Mouse (Mus musculus) cortical plate, adult 2 months (tissue): Measurements from ENCODE around the gene Naif1. TPM values are rescaled to one million over a fixed set of nuclear protein-coding genes. Genes with fewer than 3 reads are reported as not detected.

Experiments
- H3K27ac ChIP-seq: fragments of 200-500 bp; 2 replicates; pipeline ENCODE4 v1.5.1; 2012; ENCODE audit warnings: low read length, control low read depth, inconsistent platforms; ENCODE audit not compliant: insufficient read depth
- H3K4me1 ChIP-seq: fragments of 200-500 bp; 2 replicates; pipeline ENCODE4 v1.6.1; 2011; ENCODE audit warnings: low read length; ENCODE audit not compliant: control insufficient read depth, insufficient read depth
- H3K4me3 ChIP-seq: fragments of 200-500 bp; 2 replicates; pipeline ENCODE4 v1.5.1; 2011; ENCODE audit warnings: mild to moderate bottlenecking, low read length, control low read depth; ENCODE audit not compliant: insufficient read depth
- CTCF ChIP-seq: fragments of 200-500 bp; IDR thresholded peaks from 2 replicates; pipeline ENCODE4 v1.5.1; 2011; ENCODE audit warnings: mild to moderate bottlenecking, control low read depth, low read length; ENCODE audit not compliant: insufficient read depth; ENCODE audit errors: extremely low read depth
- POLR2A ChIP-seq: fragments of 200-500 bp; IDR thresholded peaks from 2 replicates; pipeline ENCODE4 v1.6.1; 2011; ENCODE audit warnings: mild to moderate bottlenecking, low read length, control low read depth; ENCODE audit not compliant: insufficient read depth; ENCODE audit errors: extremely low read depth
- polyA plus RNA-seq: library from polyadenylated mRNA; depleted of rRNA; stranded (reverse); fragments of >200 nt; gene quantifications from 2 replicates; pipeline ENCODE4 v1.2.3, GENCODE M21; 2012; rRNA removed

The Naif1 gene
- polyA plus RNA-seq, 1 experiment = 3.4 TPM

DNA sequence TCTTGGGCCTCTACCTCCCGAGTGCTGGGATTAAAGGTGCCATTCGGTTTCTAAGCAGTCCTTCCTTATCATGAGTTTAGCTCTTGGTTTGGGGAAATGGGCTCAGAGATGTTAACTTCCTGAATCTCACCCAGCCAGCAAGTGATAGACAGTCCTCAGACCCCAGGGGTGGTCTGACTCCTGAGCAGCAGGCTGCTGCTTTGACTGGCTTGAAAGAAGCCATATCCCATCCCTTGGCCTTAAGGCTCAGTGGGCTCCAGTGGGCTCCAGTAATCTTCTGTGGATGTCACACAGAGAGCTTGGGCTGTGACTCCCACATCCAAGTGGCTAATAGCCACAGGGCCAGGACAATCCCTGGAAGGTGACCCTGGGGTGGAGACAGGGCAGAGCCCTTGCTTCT lies 44.3 kb downstream of the Naif1 start:
- Histone ChIP-seq H3K27ac (no peak overlapping the region), H3K4me1 (no peaks in the 10 kb centered on the region), H3K4me3 (no peak overlapping the region)
- TF ChIP-seq POLR2A (no peak), CTCF (no peak)

DNA sequence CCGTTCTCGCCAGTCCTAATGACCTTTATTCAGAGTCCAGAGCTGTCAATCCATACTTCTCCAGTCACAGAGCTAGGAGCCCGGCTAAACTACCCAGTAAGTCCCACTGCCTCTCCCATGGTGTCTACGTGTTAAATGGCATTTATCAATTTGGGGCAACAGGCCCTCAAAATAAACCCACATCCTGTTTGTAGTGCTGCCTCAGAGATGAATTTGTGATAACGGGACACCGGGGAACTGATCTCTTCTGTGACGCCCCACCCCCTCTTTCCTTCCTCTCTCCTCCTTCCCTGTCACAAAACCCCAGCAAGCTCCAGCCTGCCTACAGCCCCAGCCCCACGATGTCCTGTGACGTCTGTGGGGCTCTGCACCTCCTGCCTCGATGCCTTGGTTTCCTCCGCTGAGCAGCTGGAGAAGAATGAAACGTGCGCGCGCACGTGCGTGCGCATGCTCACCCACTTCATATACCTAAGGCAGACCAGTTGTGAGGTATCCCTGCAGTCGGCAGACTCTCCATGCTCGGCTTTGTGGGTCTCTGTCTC lies 45.0 kb downstream of the Naif1 start:
- no peak overlapping the region for H3K27ac ChIP-seq
- H3K4me3 ChIP-seq = no peak overlapping the region
- TF ChIP-seq CTCF (no peak), POLR2A (no peak)
- no peaks in the 10 kb centered on the region for H3K4me1 ChIP-seq

DNA sequence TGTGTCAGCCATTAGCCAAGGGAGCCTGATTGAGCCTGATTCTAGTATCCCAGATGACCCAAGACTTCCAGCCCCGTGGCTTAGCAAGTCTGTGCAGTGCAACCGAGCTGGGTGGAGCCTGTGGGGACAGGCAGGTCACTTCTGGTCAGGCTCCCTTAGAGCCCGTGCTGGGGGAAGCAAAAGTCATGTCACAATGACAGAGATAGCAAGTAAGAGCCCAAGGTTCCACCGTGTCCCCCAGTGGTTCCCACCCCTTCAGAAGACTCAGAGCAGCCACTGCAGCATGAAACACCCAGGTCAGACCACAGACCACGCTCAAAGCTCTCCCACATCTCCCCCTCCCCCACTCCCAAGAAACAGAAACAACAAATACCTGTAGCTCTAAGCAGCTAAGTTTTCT lies 45.9 kb downstream of the Naif1 start:
- H3K4me3 ChIP-seq = no peak overlapping the region
- TF ChIP-seq POLR2A (no peak), CTCF (no peak)
- H3K4me1 ChIP-seq = no peaks in the 10 kb centered on the region
- H3K27ac ChIP-seq = no peak overlapping the region

DNA sequence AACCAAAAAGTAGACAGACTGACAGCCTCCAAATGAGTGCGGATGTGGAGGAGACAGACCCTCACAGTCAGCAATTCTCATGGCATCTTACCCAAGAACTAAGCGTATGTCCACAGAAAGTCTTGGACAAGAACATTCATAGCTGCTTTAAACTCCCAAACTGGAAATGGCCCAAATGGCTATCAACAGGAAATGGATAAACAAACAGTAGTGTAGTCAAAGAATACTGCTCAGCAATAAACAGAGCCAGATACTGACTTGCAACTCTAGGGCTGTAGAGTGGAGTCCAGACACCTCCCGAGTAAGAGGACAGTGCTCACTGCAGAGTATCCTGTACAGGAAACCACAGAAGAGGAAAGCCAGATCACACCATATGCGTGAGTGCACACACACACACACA lies 49.1 kb downstream of the Naif1 start:
- Histone ChIP-seq H3K4me1 (no peaks in the 10 kb centered on the region), H3K4me3 (no peak overlapping the region), H3K27ac (no peak overlapping the region)
- TF ChIP-seq CTCF (no peak), POLR2A (no peak)

DNA sequence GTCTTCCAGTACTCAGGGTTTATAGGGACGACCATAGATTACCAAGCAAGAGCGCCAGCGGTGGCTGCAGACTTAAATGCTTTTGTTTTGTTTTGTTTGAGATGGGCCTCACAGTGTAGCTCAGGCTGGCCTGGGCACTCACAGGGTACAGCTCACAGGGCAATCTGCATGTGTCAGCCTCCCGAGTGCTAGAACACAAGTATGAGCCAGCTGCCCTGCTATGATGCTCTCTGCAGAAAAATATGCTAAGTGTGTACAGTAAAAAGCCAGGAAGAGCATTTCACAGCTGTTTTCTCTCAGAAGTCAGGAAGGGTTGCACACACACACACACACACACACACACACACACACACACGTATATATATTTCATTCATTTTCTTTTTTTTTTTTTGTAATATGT lies 50.2 kb downstream of the Naif1 start:
- no peak overlapping the region for H3K4me3 ChIP-seq
- TF ChIP-seq POLR2A (no peak), CTCF (no peak)

DNA sequence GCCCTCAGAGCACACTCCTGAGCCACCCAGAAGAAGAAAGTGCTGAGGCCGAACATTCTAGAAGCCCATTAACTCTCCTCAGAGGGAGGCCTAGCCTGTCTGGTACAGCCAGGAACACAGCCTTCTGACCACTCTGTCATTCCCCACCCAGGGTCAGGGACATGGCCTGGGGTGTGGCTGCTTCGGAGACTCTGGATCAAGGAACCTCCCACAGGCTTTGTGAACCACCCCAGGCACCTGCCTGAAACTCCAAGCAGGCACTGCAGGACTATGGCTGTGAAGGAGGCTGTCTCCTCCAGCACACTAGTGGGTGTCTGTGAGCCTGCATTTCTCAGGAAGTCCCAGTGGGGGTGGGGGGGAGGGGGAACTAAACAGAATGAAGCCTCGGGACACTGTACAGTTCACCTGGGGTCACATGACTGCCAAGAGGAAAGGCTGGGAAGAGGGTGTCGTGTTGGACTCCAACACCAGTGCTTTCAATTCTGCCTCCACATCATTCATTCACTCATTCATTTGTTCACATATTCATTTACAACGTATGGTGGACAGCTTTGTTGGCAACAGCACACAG lies 51.6 kb downstream of the Naif1 start:
- Histone ChIP-seq H3K4me1 (no peaks in the 10 kb centered on the region), H3K4me3 (no peak overlapping the region), H3K27ac (no peak overlapping the region)
- TF ChIP-seq CTCF (no peak), POLR2A (no peak)

More for the DNA sequence above, 50.2 kb downstream of the Naif1 start:
- Histone ChIP-seq H3K4me1 (no peaks in the 10 kb centered on the region), H3K27ac (no peak overlapping the region)

DNA sequence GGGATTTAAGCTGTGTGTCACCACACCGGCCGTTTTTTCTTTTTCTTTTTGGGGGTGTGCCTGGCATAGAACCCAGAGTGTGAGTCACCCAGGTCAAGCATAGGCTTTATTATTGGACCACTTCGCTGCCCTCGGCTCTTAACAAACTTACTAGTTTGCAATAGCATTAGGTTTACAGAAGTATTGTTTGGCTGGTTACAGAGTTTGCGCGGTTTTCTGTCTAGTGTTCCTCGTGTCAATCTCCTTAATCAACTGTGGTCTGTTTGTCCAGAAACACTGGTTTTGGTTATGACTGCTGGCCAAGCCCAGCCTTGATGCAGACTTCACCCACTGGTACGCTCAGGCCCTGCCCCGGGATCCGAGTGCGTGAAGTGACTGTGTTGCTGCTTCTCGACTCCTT lies 52.6 kb downstream of the Naif1 start:
- Histone ChIP-seq H3K4me1 (no peaks in the 10 kb centered on the region), H3K27ac (no peak overlapping the region)
- TF ChIP-seq CTCF (no peak), POLR2A (no peak)

DNA sequence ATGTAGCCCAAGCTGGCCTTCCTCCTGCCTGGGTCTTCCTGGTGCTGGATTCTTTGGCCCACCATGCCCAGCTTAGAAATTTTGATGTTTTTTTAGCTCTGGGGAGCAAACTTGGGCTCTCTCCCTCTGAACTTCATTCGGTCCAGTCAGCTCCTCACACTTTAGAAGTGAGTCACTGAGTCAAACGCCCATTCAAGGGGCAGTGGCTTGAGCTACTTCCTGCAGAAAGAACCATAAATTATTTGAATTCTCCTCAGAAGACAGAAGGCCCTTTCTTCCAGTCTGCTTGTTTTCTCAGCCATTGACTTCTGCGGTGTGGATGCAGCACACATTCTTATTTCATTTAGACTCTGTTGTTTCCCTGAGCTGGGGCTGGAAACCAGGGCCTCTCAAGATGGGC lies 53.3 kb downstream of the Naif1 start:
- TF ChIP-seq CTCF = no peak
- TF ChIP-seq POLR2A = no peak
- Histone ChIP-seq H3K27ac (no peak overlapping the region), H3K4me3 (no peak overlapping the region), H3K4me1 (no peaks in the 10 kb centered on the region)

More for the DNA sequence above, 52.6 kb downstream of the Naif1 start:
- H3K4me3 ChIP-seq = no peak overlapping the region

DNA sequence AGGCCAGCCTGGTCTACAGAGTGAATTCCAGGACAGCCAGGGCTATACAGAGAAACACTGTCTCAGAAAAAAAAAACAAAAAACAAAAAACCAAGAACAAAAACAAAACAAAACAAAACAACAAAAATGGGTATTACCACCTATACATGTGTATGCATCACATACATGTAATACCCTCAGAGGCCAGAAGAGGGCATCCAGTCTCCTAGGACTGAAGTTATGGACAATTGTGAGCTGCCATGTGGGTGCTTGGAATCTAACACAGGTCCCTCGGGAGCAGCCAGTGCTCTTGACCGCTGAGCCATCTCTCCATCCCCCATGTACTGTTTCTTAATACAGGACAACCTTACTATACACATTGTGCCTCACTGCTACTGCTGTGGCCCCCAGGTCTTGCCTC lies 55.3 kb downstream of the Naif1 start:
- no peak overlapping the region for H3K4me3 ChIP-seq
- no peaks in the 10 kb centered on the region for H3K4me1 ChIP-seq
- H3K27ac ChIP-seq = no peak overlapping the region
- TF ChIP-seq CTCF = no peak
- no peak for TF ChIP-seq POLR2A

Other genes starting within 250 kb of the Naif1 start
- gene Pomt1, start 213.9 kb upstream of the Naif1 start, polyA plus RNA-seq = 16.8 and 19.1 TPM in 2 replicates
- gene Uck1, start 190.3 kb upstream of the Naif1 start, polyA plus RNA-seq = 60.1 and 65.2 TPM in 2 replicates
- gene Golga2, start 163.1 kb upstream of the Naif1 start, polyA plus RNA-seq = 60.1 and 65.0 TPM in 2 replicates
- gene Swi5, start 162.4 kb upstream of the Naif1 start, polyA plus RNA-seq = 256 and 268 TPM in 2 replicates
- gene Ciz1, start 98.1 kb upstream of the Naif1 start, polyA plus RNA-seq = 171 and 184 TPM in 2 replicates
- 1,325 and 1,395 TPM in 2 replicates for gene Dnm1, start 97.1 kb upstream of the Naif1 start, polyA plus RNA-seq
- 931 and 1,007 TPM in 2 replicates for gene 1110008P14Rik, start 68.5 kb upstream of the Naif1 start, polyA plus RNA-seq
- 0.25 and 0.58 TPM in 2 replicates for gene Lcn2, start 62.2 kb upstream of the Naif1 start, polyA plus RNA-seq
- gene Ptges2, start 54.6 kb upstream of the Naif1 start, polyA plus RNA-seq = 57.9 and 63.4 TPM in 2 replicates
- 44.7 and 49.1 TPM in 2 replicates for gene Slc25a25, start 988 bp downstream of the Naif1 start, polyA plus RNA-seq
- 39.2 and 46.7 TPM in 2 replicates for gene Fam102a, start 84.9 kb downstream of the Naif1 start, polyA plus RNA-seq
- gene Dpm2, start 120.4 kb downstream of the Naif1 start, polyA plus RNA-seq = 153 and 155 TPM in 2 replicates
- gene Pip5kl1, start 124.3 kb downstream of the Naif1 start, polyA plus RNA-seq = 31.3 and 37.6 TPM in 2 replicates
- gene 9430097D07Rik, start 125.2 kb downstream of the Naif1 start, polyA plus RNA-seq = 1.0 TPM in 2 replicates
- gene St6galnac4, start 136.6 kb downstream of the Naif1 start, polyA plus RNA-seq = 34.8 and 36.6 TPM in 2 replicates
- gene St6galnac6, start 149.3 kb downstream of the Naif1 start, polyA plus RNA-seq = 101 and 110 TPM in 2 replicates
- gene Ak1, start 171.3 kb downstream of the Naif1 start, polyA plus RNA-seq = 118 and 127 TPM in 2 replicates
- gene Eng, start 196.1 kb downstream of the Naif1 start, polyA plus RNA-seq = 35.1 and 39.0 TPM in 2 replicates